Mouse (Mus musculus) T-cell, adult 2 months (primary cell): ENCODE measurements around the gene Nup50.

ENCODE experiments used
- DNase-seq: peaks from one replicate; pipeline ENCODE4 v3.0.0; 2022; ENCODE audit warnings: low spot score

The Nup50 gene

GRCm38 (mm10) chr15:84953259-84953658 lies 30.0 kb downstream of the Nup50 start:
- no peak for DNase-seq

- DNase-seq: no peak
Observed at GRCm38 (mm10) chr15:84957851-84958250, 34.6 kb downstream of the Nup50 start.

- no peak for DNase-seq
Observed at GRCm38 (mm10) chr15:84958331-84958730, 35.1 kb downstream of the Nup50 start.

GRCm38 (mm10) chr15:84959891-84960290 lies 36.7 kb downstream of the Nup50 start:
- no peak for DNase-seq

- DNase-seq: no peak
Observed at GRCm38 (mm10) chr15:84960692-84961091, 37.5 kb downstream of the Nup50 start.

GRCm38 (mm10) chr15:84962518-84962917 lies 39.3 kb downstream of the Nup50 start:
- DNase-seq: no peak

GRCm38 (mm10) chr15:84964771-84965170 lies 41.6 kb downstream of the Nup50 start:
- no peak for DNase-seq

- DNase-seq: no peak
Observed at GRCm38 (mm10) chr15:84965575-84966360, 42.6 kb downstream of the Nup50 start.

GRCm38 (mm10) chr15:84968534-84968933 lies 45.3 kb downstream of the Nup50 start:
- DNase-seq: no peak

GRCm38 (mm10) chr15:84972860-84973543 lies 49.8 kb downstream of the Nup50 start:
- DNase-seq: no peak

GRCm38 (mm10) chr15:84973544-84973871 lies 50.3 kb downstream of the Nup50 start:
- DNase-seq: no peak

- no peak for DNase-seq
Observed at GRCm38 (mm10) chr15:84975729-84976128, 52.5 kb downstream of the Nup50 start.

- no peak for DNase-seq
Observed at GRCm38 (mm10) chr15:84981609-84982313, 58.5 kb downstream of the Nup50 start.

- DNase-seq: no peak
Observed at GRCm38 (mm10) chr15:84982888-84983287, 59.7 kb downstream of the Nup50 start.

- no peak for DNase-seq
Observed at GRCm38 (mm10) chr15:84983721-84984120, 60.5 kb downstream of the Nup50 start.

GRCm38 (mm10) chr15:84985516-84986160 lies 62.4 kb downstream of the Nup50 start:
- no peak for DNase-seq

GRCm38 (mm10) chr15:84986171-84987019 lies 63.2 kb downstream of the Nup50 start:
- DNase-seq: no peak

GRCm38 (mm10) chr15:84987020-84987815 lies 64.0 kb downstream of the Nup50 start:
- peak; percentile 32 for DNase-seq

GRCm38 (mm10) chr15:84987874-84988825 lies 64.9 kb downstream of the Nup50 start, which contains the start of gene 5031439G07Rik:
Gene 5031439G07Rik, minus strand, starts transcription at chr15:84988551.
- peak; percentile 88 for DNase-seq
